Mouse (Mus musculus): ENCODE measurements around the gene Ak5. TPM values are rescaled to one million over a fixed set of nuclear protein-coding genes. Genes with fewer than 3 reads are reported as not detected.

Ak5 gene
- total and polyA plus RNA-seq, 3 experiments = 0.13 to 0.79 (median 0.23) TPM

DNA sequence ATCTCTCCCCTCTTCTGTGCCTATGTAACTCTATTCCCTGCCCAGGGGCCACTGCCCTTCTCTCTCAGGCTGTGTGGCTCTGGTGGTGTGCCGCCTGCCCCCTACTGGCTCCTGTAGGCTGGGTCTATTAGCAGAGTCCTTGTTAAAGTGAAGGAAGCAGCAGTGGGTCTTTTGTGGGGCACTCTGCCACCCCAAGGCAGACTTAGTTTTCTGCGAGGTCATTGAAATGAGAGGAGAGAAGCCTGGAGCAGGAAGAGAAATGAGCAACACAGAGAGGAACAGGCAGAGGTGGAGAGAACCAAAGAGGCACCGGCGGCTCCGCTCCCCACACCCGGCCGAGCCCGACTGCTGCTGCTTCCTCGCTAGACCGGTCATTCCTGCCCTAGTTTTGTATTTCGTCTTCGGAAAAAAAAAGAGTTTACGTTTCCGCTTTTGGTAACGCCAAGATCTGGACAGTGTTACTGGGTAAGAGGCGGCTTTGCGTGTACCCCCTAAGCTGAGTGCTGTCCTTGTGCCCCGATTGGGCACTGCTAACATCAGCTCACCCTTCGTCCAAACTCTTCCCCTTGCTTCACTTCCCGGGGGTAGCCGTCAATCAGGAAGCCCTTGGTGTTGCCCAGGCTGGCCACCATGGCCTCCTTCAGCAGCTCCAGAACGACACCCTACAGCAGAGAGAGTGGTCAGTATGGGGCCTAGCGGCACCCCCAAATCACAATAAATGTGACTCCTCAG is 190.2 kb downstream of the Ak5 start (continued):
- TF ChIP-seq CTCF (conservative IDR thresholded peaks at IDR 0.05 in 1 of 2, IDR thresholded peaks at IDR 0.05 in 1 of 2; ENCODE audit: low read depth in 2 of 2, low read length in 2 of 2) (peak; percentile 36 to 98; a peak in 3 of 4 replicates), ZNF384 (IDR thresholded peaks at IDR 0.05; ENCODE audit: low read depth, low read length) (no peak; the same call in none of the 2 replicates), GABPA (IDR thresholded peaks at IDR 0.05; ENCODE audit: insufficient replicate concordance, low read depth, low read length) (no peak), RAD21 (IDR thresholded peaks at IDR 0.05; ENCODE audit: low read depth, low read length) (peak; percentile 78), MAFK (IDR thresholded peaks at IDR 0.05; ENCODE audit: insufficient replicate concordance, low read length) (no peak), SMC3 (IDR thresholded peaks at IDR 0.05; ENCODE audit: low read depth, low read length) (peak; percentile 84), MAX (IDR thresholded peaks at IDR 0.05; ENCODE audit: low read length) (no peak), USF2 (conservative IDR thresholded peaks at IDR 0.05; ENCODE audit: low read depth, low read length) (no peak), POLR2A (IDR thresholded peaks at IDR 0.05; ENCODE audit: low read depth, low read length) (peak; percentile 63), MAZ (IDR thresholded peaks at IDR 0.05; ENCODE audit: low read depth, low read length) (peak; percentile 75; the same call in 1 of the 2 replicates), POLR2AphosphoS2 (IDR thresholded peaks at IDR 0.05; ENCODE audit: low read depth, low read length) (no peak; the same call in 1 of the 2 replicates), PAX5 (IDR thresholded peaks at IDR 0.05; ENCODE audit: low read length) (no peak), ELF1 (IDR thresholded peaks at IDR 0.05; ENCODE audit: low read depth, low read length) (peak; percentile 59; the same call in 1 of the 2 replicates), CHD1 (IDR thresholded peaks at IDR 0.05; ENCODE audit: low read depth, low read length) (no peak; the same call in 1 of the 2 replicates)

DNA sequence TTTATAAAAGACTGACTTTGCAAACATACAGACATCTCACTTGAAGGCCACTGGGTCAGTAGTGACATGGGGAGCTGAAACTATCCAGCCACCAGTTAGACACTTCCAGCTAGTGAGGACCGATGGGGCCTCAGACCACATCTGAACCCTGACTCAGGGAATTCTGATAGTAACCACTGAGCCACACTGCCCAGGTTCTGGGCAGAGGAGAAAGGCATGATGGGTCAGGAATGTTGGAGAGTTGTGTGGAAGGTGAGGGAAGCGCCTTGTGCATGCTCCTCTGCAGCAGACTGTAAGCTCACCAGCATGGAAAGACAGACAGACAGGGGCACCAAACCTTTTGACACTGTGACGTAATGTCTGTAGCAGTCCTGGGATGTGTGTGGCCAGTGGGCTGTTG is 192.3 kb downstream of the Ak5 start:
- 0 out of 2 replicates have a peak, but pooled peaks have one; percentile 13 for TF ChIP-seq MXI1 (IDR thresholded peaks at IDR 0.05; ENCODE audit: low read depth, low read length)
- TF ChIP-seq ZKSCAN1 (IDR thresholded peaks at IDR 0.05; ENCODE audit: borderline replicate concordance, low read depth, low read length) = no peak
- H3K27me3 ChIP-seq (replicated peaks) = no peaks in the 10 kb centered on the region
- no peak overlapping the region for H3K27ac ChIP-seq (ENCODE audit: insufficient read depth, low read depth)
- DNase-seq (ENCODE audit: extremely low read depth) = no peak
- no peaks in the 10 kb centered on the region for H3K79me2 ChIP-seq (replicated peaks; ENCODE audit: control insufficient read depth, extremely low read depth, insufficient read depth, poor library complexity, severe bottlenecking)
- in situ Hi-C loops (cut with MboI; ENCODE audit: low pct_ligation_motif_present, low pct_unique_long_range_greater_than_20kb, low sequenced_read_pairs) = loop anchor here (5.0 to 10.0 kb wide), 3 partner anchors 79 to 281 kb away; partner anchors contain the start of genes Pigk and Zzz3
- peaks cover 10 to 34% of the 10 kb centered on the region in 2 experiments for H3K4me1 ChIP-seq (ENCODE audit: control insufficient read depth in 1 of 2, insufficient read depth in 2 of 2)
- H3K9me3 ChIP-seq (replicated peaks; ENCODE audit: low read length) = no peaks in the 10 kb centered on the region
- H3K4me3 ChIP-seq (replicated peaks in 1 of 3; ENCODE audit: low read depth in 2 of 3, low read length in 2 of 3, poor library complexity in 1 of 3) = no peak overlapping the region
- no peak overlapping the region for H3K9ac ChIP-seq (ENCODE audit: insufficient read depth, low read depth)
- no peak overlapping the region for H3K4me2 ChIP-seq (ENCODE audit: insufficient read depth, low read depth, poor library complexity, severe bottlenecking)
- H3K36me3 ChIP-seq (replicated peaks in 1 of 2; ENCODE audit: control insufficient read depth in 1 of 2, insufficient read depth in 1 of 2, low read length in 1 of 2) = peaks cover 2 to 29% of the 10 kb centered on the region in 2 experiments
- dilution Hi-C loops (cut with MboI; ENCODE audit: extremely low pct_ligation_motif_present, extremely low pct_unique_long_range_greater_than_20kb, low sequenced_read_pairs) = no loop called here

DNA sequence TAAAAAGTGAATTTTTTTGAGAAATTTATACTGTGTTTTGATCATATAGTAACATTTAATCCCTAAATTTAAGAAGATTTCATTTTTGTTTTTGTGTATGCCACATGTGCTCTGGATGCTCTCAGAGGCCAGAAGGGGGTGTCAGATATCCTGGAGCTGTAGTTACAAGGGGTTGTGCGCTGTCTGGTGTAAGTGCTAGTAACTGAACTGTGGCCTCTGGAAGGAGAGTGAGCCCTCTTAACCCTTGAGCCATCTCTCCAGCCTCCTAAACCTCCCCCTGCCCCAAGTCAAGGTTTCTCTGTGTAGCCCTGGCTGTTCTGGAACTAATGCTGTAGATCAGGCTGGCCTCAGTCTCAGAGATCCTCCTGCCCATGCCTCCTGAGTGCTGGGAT is 192.9 kb downstream of the Ak5 start:
- dilution Hi-C loops (cut with MboI; ENCODE audit: extremely low pct_ligation_motif_present, extremely low pct_unique_long_range_greater_than_20kb, low sequenced_read_pairs) = no loop called here
- Histone ChIP-seq H3K27me3 (replicated peaks) (no peaks in the 10 kb centered on the region), H3K79me2 (replicated peaks; ENCODE audit: control insufficient read depth, extremely low read depth, insufficient read depth, poor library complexity, severe bottlenecking) (peaks cover under 1% of the 10 kb centered on the region; the same call in 1 of the 2 replicates), H3K9me3 (replicated peaks; ENCODE audit: low read length) (no peaks in the 10 kb centered on the region), H3K4me1 (ENCODE audit: control insufficient read depth in 1 of 2, insufficient read depth in 2 of 2) (peaks cover 11 to 37% of the 10 kb centered on the region in 2 experiments), H3K36me3 (replicated peaks in 1 of 2; ENCODE audit: control insufficient read depth in 1 of 2, insufficient read depth in 1 of 2, low read length in 1 of 2) (peaks cover 2 to 33% of the 10 kb centered on the region in 2 experiments), H3K4me2 (ENCODE audit: insufficient read depth, low read depth, poor library complexity, severe bottlenecking) (no peak overlapping the region), H3K4me3 (replicated peaks in 1 of 3; ENCODE audit: low read depth in 2 of 3, low read length in 2 of 3, poor library complexity in 1 of 3) (no peak overlapping the region), H3K9ac (ENCODE audit: insufficient read depth, low read depth) (no peak overlapping the region), H3K27ac (ENCODE audit: insufficient read depth, low read depth) (no peak overlapping the region)
- DNase-seq (ENCODE audit: extremely low read depth) = no peak
- in situ Hi-C loops (cut with MboI; ENCODE audit: low pct_ligation_motif_present, low pct_unique_long_range_greater_than_20kb, low sequenced_read_pairs) = loop anchor here (5.0 to 10.0 kb wide), 3 partner anchors 78 to 282 kb away; partner anchors contain the start of genes Pigk and Zzz3
- TF ChIP-seq ZKSCAN1 (IDR thresholded peaks at IDR 0.05; ENCODE audit: borderline replicate concordance, low read depth, low read length) (no peak), CTCF (conservative IDR thresholded peaks at IDR 0.05 in 1 of 2, IDR thresholded peaks at IDR 0.05 in 1 of 2; ENCODE audit: low read depth in 2 of 2, low read length in 2 of 2) (peak in 1 of 2 experiments; percentile 56; a peak in 2 of 4 replicates), MAFK (IDR thresholded peaks at IDR 0.05; ENCODE audit: insufficient replicate concordance, low read length) (no peak), BHLHE40 (IDR thresholded peaks at IDR 0.05; ENCODE audit: low read depth, low read length) (no peak; the same call in 1 of the 2 replicates), UBTF (IDR thresholded peaks at IDR 0.05; ENCODE audit: low read depth, low read length) (no peak), MXI1 (IDR thresholded peaks at IDR 0.05; ENCODE audit: low read depth, low read length) (peak; percentile 18; the same call in 1 of the 2 replicates), ZC3H11A (IDR thresholded peaks at IDR 0.05; ENCODE audit: low read depth, low read length) (no peak), ZMIZ1 (IDR thresholded peaks at IDR 0.05; ENCODE audit: low read depth, low read length) (no peak), RCOR1 (conservative IDR thresholded peaks at IDR 0.05; ENCODE audit: low read depth, low read length) (no peak), RAD21 (IDR thresholded peaks at IDR 0.05; ENCODE audit: low read depth, low read length) (peak; percentile 14), POLR2A (IDR thresholded peaks at IDR 0.05; ENCODE audit: low read depth, low read length) (no peak), USF2 (conservative IDR thresholded peaks at IDR 0.05; ENCODE audit: low read depth, low read length) (no peak), ELF1 (IDR thresholded peaks at IDR 0.05; ENCODE audit: low read depth, low read length) (0 out of 2 replicates have a peak, but pooled peaks have one; percentile 13), PAX5 (IDR thresholded peaks at IDR 0.05; ENCODE audit: low read length) (no peak), NELFE (IDR thresholded peaks at IDR 0.05; ENCODE audit: low read depth, low read length) (no peak), CHD1 (IDR thresholded peaks at IDR 0.05; ENCODE audit: low read depth, low read length) (no peak), EP300 (IDR thresholded peaks at IDR 0.05; ENCODE audit: low read length) (no peak), MAZ (IDR thresholded peaks at IDR 0.05; ENCODE audit: low read depth, low read length) (no peak), E2F4 (IDR thresholded peaks at IDR 0.05; ENCODE audit: insufficient replicate concordance, low read depth, low read length) (no peak), TBP (conservative IDR thresholded peaks at IDR 0.05; ENCODE audit: low read depth, low read length) (no peak), SIN3A (IDR thresholded peaks at IDR 0.05; ENCODE audit: low read length) (0 out of 2 replicates have a peak, but pooled peaks have one; percentile 9)

All from CH12.LX (cell line).